Mouse (Mus musculus): ENCODE results near the gene Mta3. TPM values are rescaled to one million over a fixed set of nuclear protein-coding genes. Genes with fewer than 3 reads are reported as not detected.

Gene Mta3
- polyA plus RNA-seq, 1 experiment from 2014 or later: 29.4 TPM

GRCm38 (mm10) chr17:83721157-83721556 is 15.2 kb downstream of the Mta3 start:
- no peaks in the 10 kb centered on the region for H3K27me3 ChIP-seq (replicated peaks; ENCODE audit: control insufficient read depth, insufficient read depth, low read length)
- 98% methylated on average over 10 of the region's 10 CpGs for WGBS
- no peak overlapping the region for H3K27ac ChIP-seq (ENCODE audit: low read depth, low read length)
- no peak overlapping the region for H3K4me2 ChIP-seq (ENCODE audit: low read length)
- no peak for ATAC-seq
- H3K4me1 ChIP-seq (ENCODE audit: control insufficient read depth, insufficient read depth, low read depth, low read length): no peaks in the 10 kb centered on the region
- no peak overlapping the region for H3K4me3 ChIP-seq (ENCODE audit: low read length)
- H3K9me3 ChIP-seq (ENCODE audit: control insufficient read depth, low read length): no peaks in the 10 kb centered on the region
- no peak overlapping the region for H3K9ac ChIP-seq (ENCODE audit: low read depth, low read length)
- H3K36me3 ChIP-seq (ENCODE audit: control insufficient read depth, insufficient read depth, low read length): peaks cover 17% of the 10 kb centered on the region

DNA sequence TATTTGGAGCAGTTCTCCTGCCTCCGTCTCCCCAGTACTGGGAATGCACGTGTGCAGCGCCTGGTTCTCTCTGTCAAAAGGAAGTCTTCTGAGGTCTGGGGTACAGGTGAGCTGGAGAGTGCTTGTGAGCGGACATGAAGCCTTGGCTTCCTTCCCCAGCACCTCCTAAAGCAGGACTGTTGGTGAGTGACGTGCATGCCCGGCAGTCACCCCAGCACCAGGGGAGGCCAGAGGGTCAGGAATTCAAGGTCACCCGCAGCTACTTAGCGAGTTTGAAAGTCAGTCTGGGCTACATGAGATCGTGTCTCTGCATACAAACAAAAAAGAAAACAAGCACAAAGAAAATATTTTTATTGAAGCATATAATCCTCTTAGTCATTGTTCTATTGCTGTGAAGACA is 17.1 kb downstream of the Mta3 start:
- WGBS: 71% methylated on average over 9 of the region's 9 CpGs
- Histone ChIP-seq H3K27me3 (replicated peaks; ENCODE audit: control insufficient read depth, insufficient read depth, low read length) (no peaks in the 10 kb centered on the region), H3K4me2 (ENCODE audit: low read length) (no peak overlapping the region), H3K9me3 (ENCODE audit: control insufficient read depth, low read length) (no peaks in the 10 kb centered on the region), H3K36me3 (ENCODE audit: control insufficient read depth, insufficient read depth, low read length) (peaks cover 2% of the 10 kb centered on the region; the same call in 1 of the 2 replicates), H3K4me1 (ENCODE audit: control insufficient read depth, insufficient read depth, low read depth, low read length) (no peaks in the 10 kb centered on the region), H3K27ac (ENCODE audit: low read depth, low read length) (no peak overlapping the region), H3K9ac (ENCODE audit: low read depth, low read length) (no peak overlapping the region), H3K4me3 (ENCODE audit: low read length) (no peak overlapping the region)
- no peak for ATAC-seq

- Histone ChIP-seq H3K9ac (ENCODE audit: low read depth, low read length) (no peak overlapping the region), H3K27me3 (replicated peaks; ENCODE audit: control insufficient read depth, insufficient read depth, low read length) (no peaks in the 10 kb centered on the region), H3K36me3 (ENCODE audit: control insufficient read depth, insufficient read depth, low read length) (no peaks in the 10 kb centered on the region), H3K4me1 (ENCODE audit: control insufficient read depth, insufficient read depth, low read depth, low read length) (no peaks in the 10 kb centered on the region), H3K27ac (ENCODE audit: low read depth, low read length) (no peak overlapping the region), H3K4me2 (ENCODE audit: low read length) (no peak overlapping the region), H3K4me3 (ENCODE audit: low read length) (no peak overlapping the region), H3K9me3 (ENCODE audit: control insufficient read depth, low read length) (no peaks in the 10 kb centered on the region)
- no peak for ATAC-seq
- WGBS: 90% methylated on average over 11 of the region's 11 CpGs
Observed at GRCm38 (mm10) chr17:83726496-83726895, 20.5 kb downstream of the Mta3 start.

DNA sequence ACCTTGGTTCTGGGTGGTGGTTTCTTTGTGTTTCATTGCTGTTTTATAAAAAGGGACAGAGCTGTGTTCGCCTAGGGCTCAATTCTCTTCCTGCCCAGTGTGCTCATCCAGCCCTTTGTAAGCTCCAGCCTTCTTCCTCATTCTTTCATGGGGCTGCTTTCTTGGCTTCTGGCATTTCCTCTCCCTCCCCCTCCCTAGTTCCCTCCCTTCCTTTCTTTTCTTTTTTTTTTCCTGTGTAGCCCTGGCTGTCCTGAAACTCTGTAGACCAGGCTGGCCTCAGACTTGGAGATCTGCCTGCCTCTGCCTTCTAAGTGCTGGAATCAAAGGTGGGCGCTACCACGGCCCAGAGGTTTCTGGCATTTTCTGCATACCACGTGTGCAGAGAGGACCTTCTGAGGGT is 21.7 kb downstream of the Mta3 start:
- Histone ChIP-seq H3K4me2 (ENCODE audit: low read length) (no peak overlapping the region), H3K9me3 (ENCODE audit: control insufficient read depth, low read length) (no peaks in the 10 kb centered on the region), H3K9ac (ENCODE audit: low read depth, low read length) (no peak overlapping the region), H3K27me3 (replicated peaks; ENCODE audit: control insufficient read depth, insufficient read depth, low read length) (no peaks in the 10 kb centered on the region), H3K4me1 (ENCODE audit: control insufficient read depth, insufficient read depth, low read depth, low read length) (no peaks in the 10 kb centered on the region), H3K4me3 (ENCODE audit: low read length) (no peak overlapping the region), H3K36me3 (ENCODE audit: control insufficient read depth, insufficient read depth, low read length) (no peaks in the 10 kb centered on the region), H3K27ac (ENCODE audit: low read depth, low read length) (no peak overlapping the region)
- no peak for ATAC-seq
- 88% methylated on average over 4 of the region's 4 CpGs for WGBS

- H3K27ac ChIP-seq (ENCODE audit: low read depth, low read length): no peak overlapping the region
- no peak overlapping the region for H3K9ac ChIP-seq (ENCODE audit: low read depth, low read length)
- no peaks in the 10 kb centered on the region for H3K36me3 ChIP-seq (ENCODE audit: control insufficient read depth, insufficient read depth, low read length)
- no peak overlapping the region for H3K4me3 ChIP-seq (ENCODE audit: low read length)
- WGBS: 97% methylated on average over 9 of the region's 9 CpGs
- ATAC-seq: no peak
- H3K4me1 ChIP-seq (ENCODE audit: control insufficient read depth, insufficient read depth, low read depth, low read length): no peaks in the 10 kb centered on the region
- H3K27me3 ChIP-seq (replicated peaks; ENCODE audit: control insufficient read depth, insufficient read depth, low read length): no peaks in the 10 kb centered on the region
- H3K9me3 ChIP-seq (ENCODE audit: control insufficient read depth, low read length): no peaks in the 10 kb centered on the region
- no peak overlapping the region for H3K4me2 ChIP-seq (ENCODE audit: low read length)
Observed at GRCm38 (mm10) chr17:83729029-83729428, 23.1 kb downstream of the Mta3 start.

DNA sequence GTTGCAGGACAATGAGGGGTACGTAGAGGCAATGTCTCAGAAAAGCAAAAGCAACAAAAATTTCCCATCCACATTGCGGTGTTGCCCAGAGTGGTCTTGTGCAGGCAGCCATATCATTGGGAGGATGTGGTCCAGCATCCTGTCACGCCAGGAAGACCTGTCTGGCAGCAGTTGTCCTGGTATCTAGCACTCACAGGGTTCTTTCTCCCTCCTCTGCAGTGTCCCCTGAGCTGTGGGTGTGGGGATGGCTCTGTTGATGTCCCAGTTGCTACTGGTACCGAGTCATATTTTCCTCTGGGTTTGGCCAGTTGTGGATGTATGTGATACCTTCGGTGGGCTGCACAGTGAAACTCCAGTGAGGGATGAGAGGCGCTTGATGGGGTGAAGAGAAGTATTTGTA is 24.2 kb downstream of the Mta3 start:
- no peak for ATAC-seq
- WGBS: 93% methylated on average over 6 of the region's 6 CpGs
- no peaks in the 10 kb centered on the region for H3K36me3 ChIP-seq (ENCODE audit: control insufficient read depth, insufficient read depth, low read length)
- H3K9me3 ChIP-seq (ENCODE audit: control insufficient read depth, low read length): no peaks in the 10 kb centered on the region
- H3K27ac ChIP-seq (ENCODE audit: low read depth, low read length): no peak overlapping the region
- H3K9ac ChIP-seq (ENCODE audit: low read depth, low read length): no peak overlapping the region
- no peak overlapping the region for H3K4me2 ChIP-seq (ENCODE audit: low read length)
- no peaks in the 10 kb centered on the region for H3K27me3 ChIP-seq (replicated peaks; ENCODE audit: control insufficient read depth, insufficient read depth, low read length)
- H3K4me1 ChIP-seq (ENCODE audit: control insufficient read depth, insufficient read depth, low read depth, low read length): no peaks in the 10 kb centered on the region
- no peak overlapping the region for H3K4me3 ChIP-seq (ENCODE audit: low read length)

- H3K27ac ChIP-seq (ENCODE audit: low read depth, low read length): no peak overlapping the region
- 61% methylated on average over 10 of the region's 10 CpGs for WGBS
- H3K27me3 ChIP-seq (replicated peaks; ENCODE audit: control insufficient read depth, insufficient read depth, low read length): no peaks in the 10 kb centered on the region
- no peak for ATAC-seq
- H3K9ac ChIP-seq (ENCODE audit: low read depth, low read length): no peak overlapping the region
- no peaks in the 10 kb centered on the region for H3K36me3 ChIP-seq (ENCODE audit: control insufficient read depth, insufficient read depth, low read length)
- no peaks in the 10 kb centered on the region for H3K9me3 ChIP-seq (ENCODE audit: control insufficient read depth, low read length)
- no peak overlapping the region for H3K4me3 ChIP-seq (ENCODE audit: low read length)
- H3K4me1 ChIP-seq (ENCODE audit: control insufficient read depth, insufficient read depth, low read depth, low read length): no peaks in the 10 kb centered on the region
- no peak overlapping the region for H3K4me2 ChIP-seq (ENCODE audit: low read length)
Observed at GRCm38 (mm10) chr17:83732166-83732629, 26.2 kb downstream of the Mta3 start.

DNA sequence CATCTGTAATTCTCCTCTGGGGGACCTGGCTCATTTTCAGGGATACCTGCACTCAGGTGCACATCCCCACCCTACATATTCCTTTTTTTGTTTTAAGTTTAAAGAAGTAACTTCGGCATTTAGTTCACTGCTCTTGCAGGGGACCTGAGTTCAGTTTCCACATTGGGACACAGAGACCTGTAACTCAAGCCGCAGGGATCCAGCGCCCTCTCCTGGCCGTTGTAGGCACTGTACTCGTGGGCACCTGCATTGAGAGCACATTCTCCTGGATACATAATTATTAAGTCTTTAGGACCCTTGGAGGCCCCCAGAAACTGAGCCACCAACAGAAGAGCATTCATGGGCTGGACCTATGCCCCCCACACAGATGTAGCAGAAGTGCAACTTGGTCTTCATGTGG is 26.8 kb downstream of the Mta3 start:
- no peak for ATAC-seq
- Histone ChIP-seq H3K36me3 (ENCODE audit: control insufficient read depth, insufficient read depth, low read length) (no peaks in the 10 kb centered on the region), H3K27me3 (replicated peaks; ENCODE audit: control insufficient read depth, insufficient read depth, low read length) (no peaks in the 10 kb centered on the region), H3K4me1 (ENCODE audit: control insufficient read depth, insufficient read depth, low read depth, low read length) (no peaks in the 10 kb centered on the region), H3K9me3 (ENCODE audit: control insufficient read depth, low read length) (no peaks in the 10 kb centered on the region), H3K4me3 (ENCODE audit: low read length) (no peak overlapping the region), H3K27ac (ENCODE audit: low read depth, low read length) (no peak overlapping the region), H3K4me2 (ENCODE audit: low read length) (no peak overlapping the region), H3K9ac (ENCODE audit: low read depth, low read length) (no peak overlapping the region)
- 43% methylated on average over 5 of the region's 5 CpGs for WGBS

- 95% methylated on average over 9 of the region's 9 CpGs for WGBS
- H3K9ac ChIP-seq (ENCODE audit: low read depth, low read length): no peak overlapping the region
- no peaks in the 10 kb centered on the region for H3K9me3 ChIP-seq (ENCODE audit: control insufficient read depth, low read length)
- no peak overlapping the region for H3K27ac ChIP-seq (ENCODE audit: low read depth, low read length)
- 0 out of 2 replicates have a peak, but pooled peaks cover 3% of the 10 kb centered on the region for H3K36me3 ChIP-seq (ENCODE audit: control insufficient read depth, insufficient read depth, low read length)
- no peaks in the 10 kb centered on the region for H3K4me1 ChIP-seq (ENCODE audit: control insufficient read depth, insufficient read depth, low read depth, low read length)
- H3K4me3 ChIP-seq (ENCODE audit: low read length): no peak overlapping the region
- H3K4me2 ChIP-seq (ENCODE audit: low read length): no peak overlapping the region
- ATAC-seq: no peak
- H3K27me3 ChIP-seq (replicated peaks; ENCODE audit: control insufficient read depth, insufficient read depth, low read length): no peaks in the 10 kb centered on the region
Observed at GRCm38 (mm10) chr17:83736701-83737100, 30.7 kb downstream of the Mta3 start.

DNA sequence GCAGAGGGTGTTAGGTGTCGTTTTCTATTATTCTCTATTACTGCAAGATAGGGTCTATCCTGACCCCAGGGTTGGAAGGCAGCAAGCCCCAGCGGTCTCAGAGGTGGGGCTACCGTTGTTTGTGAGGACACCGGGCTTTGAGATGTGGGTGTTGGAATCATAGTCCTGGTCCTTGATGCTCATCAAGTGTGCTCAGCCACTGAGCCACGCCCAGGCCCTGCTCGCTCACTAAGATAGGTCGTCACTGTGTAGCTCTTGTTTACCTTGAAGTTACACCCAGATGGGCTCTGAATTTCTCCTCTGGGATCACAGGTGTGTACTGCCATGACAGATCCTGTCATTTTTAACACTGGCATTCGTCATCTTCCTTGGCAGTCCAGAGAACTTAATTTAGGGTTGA is 31.8 kb downstream of the Mta3 start:
- H3K9me3 ChIP-seq (ENCODE audit: control insufficient read depth, low read length): no peaks in the 10 kb centered on the region
- no peak overlapping the region for H3K9ac ChIP-seq (ENCODE audit: low read depth, low read length)
- no peak overlapping the region for H3K27ac ChIP-seq (ENCODE audit: low read depth, low read length)
- no peak for ATAC-seq
- no peak overlapping the region for H3K4me2 ChIP-seq (ENCODE audit: low read length)
- 0 out of 2 replicates have a peak, but pooled peaks cover 3% of the 10 kb centered on the region for H3K36me3 ChIP-seq (ENCODE audit: control insufficient read depth, insufficient read depth, low read length)
- WGBS: 94% methylated on average over 8 of the region's 8 CpGs
- no peaks in the 10 kb centered on the region for H3K4me1 ChIP-seq (ENCODE audit: control insufficient read depth, insufficient read depth, low read depth, low read length)
- no peaks in the 10 kb centered on the region for H3K27me3 ChIP-seq (replicated peaks; ENCODE audit: control insufficient read depth, insufficient read depth, low read length)
- no peak overlapping the region for H3K4me3 ChIP-seq (ENCODE audit: low read length)
